Mouse (Mus musculus): ENCODE measurements around the gene Mbnl2.

GRCm38 (mm10) chr14:120322041-120322440 is 46.6 kb downstream of the Mbnl2 start:
- TF ChIP-seq GATA1 (IDR thresholded peaks at IDR 0.05; ENCODE audit: borderline replicate concordance, low read length) (no peak), FLI1 (IDR thresholded peaks at IDR 0.05; ENCODE audit: low read length) (no peak)

All from megakaryocyte, embryonic 14.5 days (primary cell).